Comparison of ENCODE assay signal across 26 mouse cellular contexts in genomic region chr3:121940094-121940889, GRCm38 (mm10). TPM values are rescaled to one million over a fixed set of nuclear protein-coding genes. Genes with fewer than 3 reads are reported as not detected.
A peak's percentile ranks its signal among the peaks of the same experiment; 100 is the strongest.
DNase-seq lines count a peak whose midpoint lies in the region; ATAC-seq and TF ChIP-seq lines count a peak whose summit lies in the region.
"Had no signal": no experiment of that assay in that cellular context is flagged by ENCODE, and none has a peak within 500 bp of the region (broad histone marks: within the 10 kb centered on the region; RNA-seq: fewer than 3 reads in every experiment).

No protein-coding gene starts in this region.

- WGBS in heart, embryonic 16.5 days: 54% methylated on average over 8 of the region's 8 CpGs
- 68% methylated on average over 8 of the region's 8 CpGs for WGBS in liver, embryonic 11.5 days
- 36% methylated on average over 8 of the region's 8 CpGs for WGBS in liver, embryonic 14.5 days (ENCODE audit: insufficient replicate concordance)

- no peaks in the 10 kb centered on the region for H3K9me3 ChIP-seq in heart, embryonic 16.5 days (replicated peaks; ENCODE audit: control insufficient read depth, low read length)
- no peaks in the 10 kb centered on the region for H3K9me3 ChIP-seq in liver, embryonic 11.5 days (ENCODE audit: control insufficient read depth, low read length)
- no peaks in the 10 kb centered on the region for H3K9me3 ChIP-seq in liver, embryonic 14.5 days (ENCODE audit: control insufficient read depth, low read length)
- H3K9me3 ChIP-seq: kidney, embryonic 15.5 days; stomach, embryonic 15.5 days had no signal

- peaks cover 15% of the 10 kb centered on the region for H3K4me1 ChIP-seq in heart, embryonic 16.5 days (ENCODE audit: control insufficient read depth, insufficient read depth, low read length)
- 0 out of 2 replicates have a peak, but pooled peaks cover 2% of the 10 kb centered on the region for H3K4me1 ChIP-seq in liver, embryonic 11.5 days (replicated peaks; ENCODE audit: control insufficient read depth, insufficient read depth, low read length)
- H3K4me1 ChIP-seq in liver, embryonic 14.5 days (replicated peaks; ENCODE audit: control insufficient read depth in 2 of 2, insufficient read depth in 2 of 2, low read length in 1 of 2): peaks cover 0 to 8% of the 10 kb centered on the region in 2 experiments; a peak in 3 of 4 replicates
- H3K4me1 ChIP-seq: kidney, embryonic 15.5 days; stomach, embryonic 15.5 days had no signal

- no peak for TF ChIP-seq EP300 in liver, embryonic 14.5 days (IDR thresholded peaks at IDR 0.05; ENCODE audit: low read depth)

- no peak for DNase-seq in heart, postnatal 4 days
- no peak for DNase-seq in liver, embryonic 11.5 days (ENCODE audit: low spot score)
- DNase-seq in liver: no peak
- no peak for DNase-seq in liver, embryonic 14.5 days (ENCODE audit: low read depth in 3 of 3, low spot score in 3 of 3)
- no peak for DNase-seq in frontal cortex, postnatal 36 days (ENCODE audit: low spot score in 2 of 2)
- no peak for DNase-seq in gastrocnemius, adult 18-20 months (ENCODE audit: low spot score)
- DNase-seq: adrenal gland, adult 8-10 months; B cell, adult 2 months; cerebellum, adult 2 months; cerebellum, postnatal 14 days; forebrain, postnatal 0 days; gastrocnemius, postnatal 25 days; heart, adult 18-20 months; heart, postnatal 36 days; kidney, adult 18-20 months; lung, postnatal 14 days; right cerebral cortex, postnatal 25 days had no signal

- no peak overlapping the region for H3K9ac ChIP-seq in heart, embryonic 16.5 days (ENCODE audit: low read length)
- H3K9ac ChIP-seq in liver, embryonic 11.5 days (ENCODE audit: low read depth, low read length): no peak overlapping the region
- no peak overlapping the region for H3K9ac ChIP-seq in liver, embryonic 14.5 days (replicated peaks)
- H3K9ac ChIP-seq: forebrain, postnatal 0 days; hindbrain, embryonic 14.5 days; kidney, embryonic 15.5 days; lung, embryonic 14.5 days; stomach, embryonic 15.5 days had no signal

- no peak for ATAC-seq in heart, embryonic 16.5 days (replicated peaks; ENCODE audit: extremely low read depth, insufficient read depth, low FRiP score)
- ATAC-seq in liver, embryonic 11.5 days (replicated peaks; ENCODE audit: low FRiP score): peak; percentile 73
- ATAC-seq in liver, embryonic 14.5 days (ENCODE audit: insufficient read depth): peak; percentile 69; the same call in 1 of the 2 replicates
- ATAC-seq: forebrain, postnatal 0 days; midbrain, embryonic 16.5 days had no signal

- H3K36me3 ChIP-seq in heart, embryonic 16.5 days (ENCODE audit: control insufficient read depth, insufficient read depth): no peaks in the 10 kb centered on the region
- H3K36me3 ChIP-seq in liver, embryonic 11.5 days (ENCODE audit: control insufficient read depth, insufficient read depth, low read length): no peaks in the 10 kb centered on the region
- no peaks in the 10 kb centered on the region for H3K36me3 ChIP-seq in liver, embryonic 14.5 days (replicated peaks; ENCODE audit: control insufficient read depth, insufficient read depth, low read depth)
- H3K36me3 ChIP-seq: kidney, embryonic 15.5 days; stomach, embryonic 15.5 days had no signal

- H3K27ac ChIP-seq in heart, embryonic 16.5 days (ENCODE audit: low read length): peak overlapping the region; percentile 38; the same call in 1 of the 2 replicates
- H3K27ac ChIP-seq in liver, embryonic 11.5 days (ENCODE audit: low read depth, low read length): no peak overlapping the region
- H3K27ac ChIP-seq in liver, embryonic 14.5 days: no peak overlapping the region
- H3K27ac ChIP-seq: hindbrain, embryonic 14.5 days; kidney, embryonic 15.5 days; left cerebral cortex, adult 2 months; stomach, embryonic 15.5 days had no signal

- H3K4me3 ChIP-seq in heart, embryonic 16.5 days (ENCODE audit: low read length): no peak overlapping the region
- no peak overlapping the region for H3K4me3 ChIP-seq in liver, embryonic 11.5 days (ENCODE audit: low read depth, low read length)
- no peak overlapping the region for H3K4me3 ChIP-seq in liver, embryonic 14.5 days (ENCODE audit: insufficient read depth in 1 of 2, low read depth in 2 of 2, low read length in 2 of 2)
- H3K4me3 ChIP-seq: erythroblast, embryonic 14.5 days; kidney, embryonic 15.5 days; left cerebral cortex, adult 2 months; stomach, embryonic 15.5 days had no signal

- H3K27me3 ChIP-seq in heart, embryonic 16.5 days (ENCODE audit: control insufficient read depth, insufficient read depth, low read length): no peaks in the 10 kb centered on the region
- no peaks in the 10 kb centered on the region for H3K27me3 ChIP-seq in liver, embryonic 11.5 days (replicated peaks; ENCODE audit: control insufficient read depth, insufficient read depth, low read length)
- H3K27me3 ChIP-seq in liver, embryonic 14.5 days (ENCODE audit: control insufficient read depth, insufficient read depth, low read length): no peaks in the 10 kb centered on the region
- H3K27me3 ChIP-seq: kidney, embryonic 15.5 days; stomach, embryonic 15.5 days had no signal

- no peak for TF ChIP-seq CTCF in liver, embryonic 14.5 days (IDR thresholded peaks at IDR 0.05; ENCODE audit: low read depth)

- H3K4me2 ChIP-seq in heart, embryonic 16.5 days (ENCODE audit: low read depth, low read length): no peak overlapping the region
- no peak overlapping the region for H3K4me2 ChIP-seq in liver, embryonic 11.5 days
- 0 out of 2 replicates have a peak overlapping the region, but pooled peaks have one; percentile 6 for H3K4me2 ChIP-seq in liver, embryonic 14.5 days (ENCODE audit: low read depth)
- H3K4me2 ChIP-seq: hindbrain, embryonic 14.5 days; kidney, embryonic 15.5 days; lung, embryonic 14.5 days; midbrain, embryonic 11.5 days; stomach, embryonic 15.5 days had no signal

RNA-seq across cellular contexts. Expression of gene Arhgap29, which starts 12.0 kb away (rescaled TPM):
- polyA plus RNA-seq in heart, embryonic 16.5 days (2015; fragmentation: Nextera tagmentation; extraction: Ambion mirVana): 48.3 and 48.5 TPM in 2 replicates
- total RNA-seq in heart, postnatal 4 days (2021): 100 to 1,000 TPM; 107 to 114 TPM
- 24.1 and 25.5 TPM in 2 replicates for polyA plus RNA-seq in liver, embryonic 11.5 days (2014; fragmentation: Nextera tagmentation; extraction: Ambion mirVana)
- polyA plus RNA-seq in liver, embryonic 14.5 days (2012; rRNA removed): 3.4 and 3.9 TPM in 2 replicates
- polyA plus RNA-seq in liver, embryonic 14.5 days (2014; fragmentation: Nextera tagmentation; extraction: Ambion mirVana): 5.3 and 6.2 TPM in 2 replicates
- 10 to 100 TPM in 1 of 2 experiments, 1 to 10 TPM in 1; 9.0 to 18.0 TPM for total RNA-seq in gastrocnemius, adult 18-20 months (2021)
- polyA plus RNA-seq: erythroblast, embryonic 14.5 days had no signal
